Mouse (Mus musculus) cortical plate, adult 2 months (tissue): ENCODE data around the gene Zfp341.

Source experiments
- CTCF ChIP-seq: fragments of 200-500 bp; IDR thresholded peaks from 2 replicates; pipeline ENCODE4 v1.5.1; 2011; ENCODE audit warnings: mild to moderate bottlenecking, control low read depth, low read length; ENCODE audit not compliant: insufficient read depth; ENCODE audit errors: extremely low read depth
- POLR2A ChIP-seq: fragments of 200-500 bp; IDR thresholded peaks from 2 replicates; pipeline ENCODE4 v1.6.1; 2011; ENCODE audit warnings: mild to moderate bottlenecking, low read length, control low read depth; ENCODE audit not compliant: insufficient read depth; ENCODE audit errors: extremely low read depth

GRCm38 (mm10) chr2:154584931-154585601 lies 28.0 kb upstream of the Zfp341 start:
- TF ChIP-seq CTCF (no peak), POLR2A (no peak)
